Mouse (Mus musculus) intestine, embryonic 16.5 days (tissue): ENCODE measurements around the gene Traf3ip1. TPM values are rescaled to one million over a fixed set of nuclear protein-coding genes. Genes with fewer than 3 reads are reported as not detected.

Experiments used
- ATAC-seq: fragments of 200-750 bp; cut with Nextera tagmentation; 2 replicates; pipeline ENCODE4 v1.8.0; 2017; ENCODE audit warnings: moderate TSS enrichment, moderate library complexity
- H3K27ac ChIP-seq: fragments of 300-500 bp; sonication (generic); 2 replicates; pipeline ENCODE4 v1.5.1; 2014; ENCODE audit warnings: mild to moderate bottlenecking, low read length
- H3K27me3 ChIP-seq: fragments of 300-500 bp; sonication (generic); replicated peaks from 2 replicates; pipeline ENCODE4 v1.6.1; 2014; ENCODE audit warnings: low read length, control low read depth, mixed read lengths; ENCODE audit not compliant: control insufficient read depth, insufficient read depth
- H3K36me3 ChIP-seq: fragments of 300-500 bp; sonication (generic); 2 replicates; pipeline ENCODE4 v1.6.1; 2014; ENCODE audit warnings: low read length, control low read depth; ENCODE audit not compliant: control insufficient read depth, insufficient read depth
- H3K4me1 ChIP-seq: fragments of 300-500 bp; sonication (generic); 2 replicates; pipeline ENCODE4 v1.6.1; 2014; ENCODE audit warnings: low read length, control low read depth, mixed read lengths; ENCODE audit not compliant: control insufficient read depth, insufficient read depth
- H3K4me2 ChIP-seq: fragments of 300-500 bp; sonication (generic); 2 replicates; pipeline ENCODE4 v1.6.1; 2014; ENCODE audit warnings: low read depth, low read length, control low read depth
- H3K4me3 ChIP-seq: fragments of 300-500 bp; sonication (generic); 2 replicates; pipeline ENCODE4 v1.5.1; 2014; ENCODE audit warnings: mild to moderate bottlenecking, low read length
- H3K9ac ChIP-seq: fragments of 300-500 bp; sonication (generic); 2 replicates; pipeline ENCODE4 v1.6.1; 2014; ENCODE audit warnings: low read depth, low read length
- H3K9me3 ChIP-seq: fragments of 300-500 bp; sonication (generic); 2 replicates; pipeline ENCODE4 v1.6.1; 2016; ENCODE audit warnings: low read length, control low read depth; ENCODE audit not compliant: control insufficient read depth
- WGBS: fragments of 180-500 bp; shearing (Covaris S2); extraction: QIAGEN DNeasy Blood & Tissue Kit; methylation state at CpG from one replicate; pipeline ENCODE4 v1.1.7; 2014; 5-methylcytosine and 5-hydroxymethylcytosine counted together
- polyA plus RNA-seq: library from polyadenylated mRNA; unstranded; fragments of >200 nt; fragmentation: Nextera tagmentation; extraction: Ambion mirVana; gene quantifications from 2 replicates; pipeline ENCODE4 v1.2.1, GENCODE M21; 2015

Traf3ip1 gene
- polyA plus RNA-seq, 1 experiment from 2014 or later: 6.7 TPM

DNA sequence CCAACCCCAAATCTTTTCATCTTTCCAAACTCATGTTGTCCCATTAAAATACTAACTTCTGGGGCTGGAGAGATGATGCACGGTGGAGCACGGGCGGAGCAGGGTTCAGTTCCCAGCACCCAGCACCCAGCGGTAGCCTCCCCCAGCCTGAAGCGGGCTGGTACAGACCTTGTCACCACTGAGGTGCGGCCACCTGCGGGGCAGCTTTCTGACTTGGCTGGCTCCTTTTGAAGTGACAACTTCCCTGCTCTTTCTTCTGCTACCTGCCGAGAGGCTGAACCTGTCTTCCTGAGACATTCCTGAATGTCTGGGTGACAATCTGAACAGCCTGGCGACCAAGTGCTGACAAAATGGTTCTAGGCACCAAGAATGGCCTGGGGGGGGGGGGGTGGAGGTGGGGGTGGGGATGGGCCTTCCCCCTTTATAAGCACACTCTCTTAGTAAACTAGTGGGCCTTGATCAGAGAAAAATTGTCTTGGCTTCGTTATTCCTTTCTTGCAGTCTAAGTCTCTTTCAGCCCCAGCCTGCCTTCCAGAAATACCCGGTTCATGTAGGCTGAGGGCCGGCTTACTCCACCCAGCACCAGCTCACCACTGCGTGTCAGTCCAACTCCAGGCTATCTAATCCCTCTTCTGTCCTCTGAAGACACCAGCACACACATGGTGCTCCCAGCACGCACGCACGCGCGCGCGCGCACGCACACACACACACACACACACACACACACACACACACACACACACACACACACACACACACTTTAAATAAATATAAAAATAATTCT, 43.5 kb downstream of the Traf3ip1 start:
- H3K9me3 ChIP-seq: no peaks in the 10 kb centered on the region
- no peak for ATAC-seq
- H3K27ac ChIP-seq: no peak overlapping the region
- no peak overlapping the region for H3K9ac ChIP-seq
- peaks cover 6% of the 10 kb centered on the region; the same call in 1 of the 2 replicates for H3K27me3 ChIP-seq
- peaks cover 12% of the 10 kb centered on the region for H3K4me1 ChIP-seq
- WGBS: 43% methylated on average over 21 of the region's 22 CpGs
- no peaks in the 10 kb centered on the region for H3K36me3 ChIP-seq
- H3K4me3 ChIP-seq: no peak overlapping the region
- no peak overlapping the region for H3K4me2 ChIP-seq

DNA sequence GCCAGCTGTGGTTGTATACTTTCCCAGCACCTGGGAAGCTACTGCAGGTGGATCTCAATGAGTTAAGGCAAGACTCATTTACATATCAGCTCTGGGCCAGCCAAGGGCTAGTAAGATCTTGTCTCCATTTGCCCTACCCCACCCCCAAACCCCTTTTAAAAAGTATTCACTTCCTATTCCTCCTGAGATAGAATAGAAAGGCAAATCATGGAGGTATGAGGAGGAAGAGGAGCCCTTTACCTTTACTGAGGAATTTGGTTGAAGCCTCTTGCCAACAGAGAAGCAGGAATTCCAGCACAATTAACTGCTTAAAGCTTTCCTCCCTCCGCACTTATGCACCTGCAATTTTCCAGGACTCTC, 44.1 kb downstream of the Traf3ip1 start:
- no peak for ATAC-seq
- Histone ChIP-seq H3K4me3 (no peak overlapping the region), H3K4me2 (no peak overlapping the region), H3K27ac (no peak overlapping the region), H3K9me3 (no peaks in the 10 kb centered on the region), H3K9ac (no peak overlapping the region), H3K27me3 (peaks cover 6% of the 10 kb centered on the region; the same call in 1 of the 2 replicates), H3K36me3 (no peaks in the 10 kb centered on the region), H3K4me1 (peaks cover 12% of the 10 kb centered on the region)
- WGBS: 70% methylated on average over 1 of the region's 1 CpGs

DNA sequence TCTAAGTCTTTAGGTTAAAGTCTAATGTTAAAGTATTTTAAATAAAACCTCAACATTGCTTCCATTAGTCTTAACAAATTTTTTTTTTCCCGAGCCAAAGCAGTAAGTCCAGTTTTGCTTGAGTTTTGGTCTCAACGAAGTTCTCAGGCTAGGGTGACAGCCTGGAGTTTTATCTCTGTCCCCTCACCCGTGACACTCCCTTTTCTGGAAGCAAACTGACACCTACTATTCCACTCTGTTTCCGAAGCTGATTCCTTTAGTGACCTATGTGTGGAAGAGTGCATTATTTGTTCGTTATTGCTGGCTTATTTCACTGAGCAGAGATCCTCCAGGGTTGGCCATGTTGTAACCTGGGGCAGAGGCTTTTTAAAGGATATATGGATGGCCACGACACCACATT, 44.8 kb downstream of the Traf3ip1 start:
- whole genome bisulfite sequencing: 29% methylated on average over 6 of the region's 6 CpGs
- H3K36me3 ChIP-seq: no peaks in the 10 kb centered on the region
- no peak overlapping the region for H3K27ac ChIP-seq
- ATAC-seq: no peak
- H3K27me3 ChIP-seq: peaks cover 6% of the 10 kb centered on the region; the same call in 1 of the 2 replicates
- H3K4me1 ChIP-seq: peaks cover 12% of the 10 kb centered on the region
- peak overlapping the region; percentile 96; the same call in 1 of the 2 replicates for H3K4me2 ChIP-seq
- H3K9me3 ChIP-seq: no peaks in the 10 kb centered on the region
- 0 out of 2 replicates have a peak overlapping the region, but pooled peaks have one; percentile 81 for H3K9ac ChIP-seq
- H3K4me3 ChIP-seq: peak overlapping the region; percentile 93; the same call in 1 of the 2 replicates

DNA sequence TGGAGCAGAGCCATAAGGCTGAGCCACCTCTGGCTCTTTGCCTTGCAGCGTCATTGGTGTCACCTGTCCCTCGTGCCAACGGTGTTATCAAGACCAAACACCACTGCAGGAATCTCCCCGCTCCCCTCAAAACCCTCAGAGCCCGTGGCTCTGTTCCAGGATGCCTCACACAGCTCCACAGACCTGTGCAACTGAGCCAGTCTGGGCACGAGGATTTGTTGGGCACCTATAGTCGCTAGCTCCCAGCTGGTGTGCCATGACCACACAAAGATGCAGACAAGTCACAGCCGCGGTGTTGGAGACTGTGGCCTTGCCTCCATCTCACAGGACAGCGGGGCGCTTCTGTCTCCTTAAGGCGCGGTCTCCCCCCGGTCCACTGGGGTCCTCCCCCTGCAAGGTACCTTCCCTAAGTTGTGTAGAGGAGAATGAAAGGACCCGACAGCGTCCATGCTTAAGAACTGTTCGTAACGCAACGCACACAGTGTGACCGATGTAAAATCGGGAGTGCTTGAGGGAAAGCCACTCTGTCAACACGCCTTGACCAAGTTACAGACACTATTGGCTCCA, 45.3 kb downstream of the Traf3ip1 start:
- H3K27ac ChIP-seq: 0 out of 2 replicates have a peak overlapping the region, but pooled peaks have one; percentile 33
- peak overlapping the region; percentile 81 for H3K9ac ChIP-seq
- peak overlapping the region; percentile 96 for H3K4me2 ChIP-seq
- H3K27me3 ChIP-seq: peaks cover 6% of the 10 kb centered on the region; the same call in 1 of the 2 replicates
- ATAC-seq: peak; percentile 41
- no peaks in the 10 kb centered on the region for H3K9me3 ChIP-seq
- 2% methylated on average over 22 of the region's 22 CpGs for WGBS
- H3K4me1 ChIP-seq: peaks cover 12% of the 10 kb centered on the region
- peak overlapping the region; percentile 93 for H3K4me3 ChIP-seq
- no peaks in the 10 kb centered on the region for H3K36me3 ChIP-seq

DNA sequence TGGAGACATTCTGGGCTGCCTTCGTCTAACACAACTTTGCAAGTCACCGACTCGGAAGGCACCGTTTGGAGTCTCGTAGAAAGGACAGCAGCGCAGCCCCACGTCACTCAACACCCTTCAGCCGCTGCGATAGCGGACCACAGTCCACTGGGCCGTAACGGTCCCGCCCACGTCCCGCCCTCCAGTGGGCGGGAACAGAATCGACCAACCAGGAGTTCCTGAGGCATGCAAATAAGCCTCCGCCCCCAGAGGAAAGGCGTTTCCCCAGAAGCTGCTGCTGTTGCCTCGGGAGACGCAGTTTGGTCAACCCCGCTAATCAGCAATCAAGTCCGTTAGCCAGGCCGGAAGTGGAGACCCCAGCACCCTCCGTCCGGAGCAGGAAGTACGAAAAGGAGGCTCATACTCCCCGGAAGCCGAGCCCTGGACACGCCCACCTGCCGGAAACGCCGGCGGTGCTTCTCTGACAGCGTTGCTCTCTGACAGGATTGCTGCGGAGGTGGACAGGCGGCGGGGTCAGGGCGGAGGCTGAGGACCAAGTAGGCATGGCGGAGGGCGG, 45.9 kb downstream of the Traf3ip1 start, which contains the start of gene Asb1:
TSS of gene Asb1 (plus strand) at position 274 of the 556 bp plus-strand sequence.
- Histone ChIP-seq H3K9ac (peak within 1 kb of the TSS; percentile 81), H3K27ac (0 out of 2 replicates have a peak within 1 kb of the TSS, but pooled peaks have one; percentile 33), H3K27me3 (peaks cover 6% of the 10 kb centered on the region; the same call in 1 of the 2 replicates), H3K4me1 (peaks cover 12% of the 10 kb centered on the region), H3K4me2 (peak within 1 kb of the TSS; percentile 96), H3K4me3 (peak within 1 kb of the TSS; percentile 93), H3K9me3 (no peaks in the 10 kb centered on the region), H3K36me3 (no peaks in the 10 kb centered on the region)
- whole genome bisulfite sequencing: under 1% methylated on average over 41 of the region's 41 CpGs
- ATAC-seq: peak; percentile 98

DNA sequence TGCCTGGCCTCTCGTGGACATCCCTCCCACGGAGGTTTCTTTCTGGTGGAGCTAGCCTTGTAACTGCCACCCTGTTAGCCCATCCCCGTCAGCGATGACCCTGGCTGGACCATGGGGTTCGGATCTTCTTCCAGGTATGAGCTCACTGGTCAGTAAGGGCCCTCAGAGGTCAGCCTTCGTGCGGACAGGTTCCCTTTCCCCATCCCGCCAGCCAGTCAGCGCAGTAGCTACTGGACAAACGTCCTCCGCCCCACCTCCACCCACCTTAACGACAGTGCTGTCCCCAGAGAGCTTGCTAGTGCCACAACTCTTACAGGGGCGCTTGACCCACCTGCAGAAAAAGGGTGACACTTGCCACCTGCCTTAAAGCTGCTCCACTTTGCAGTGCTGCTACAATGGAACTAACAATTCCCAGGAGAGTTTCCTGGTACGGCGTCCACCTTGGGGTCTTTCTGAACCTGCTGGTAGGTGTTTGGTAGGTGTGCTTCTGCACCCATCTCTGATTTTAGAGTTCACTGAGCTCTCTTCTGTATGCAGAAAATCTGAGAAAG, 46.7 kb downstream of the Traf3ip1 start:
- 14% methylated on average over 15 of the region's 15 CpGs for WGBS
- Histone ChIP-seq H3K4me2 (peak overlapping the region; percentile 96), H3K36me3 (no peaks in the 10 kb centered on the region), H3K27ac (no peak overlapping the region), H3K9me3 (no peaks in the 10 kb centered on the region), H3K4me1 (peaks cover 12% of the 10 kb centered on the region), H3K27me3 (peaks cover 6% of the 10 kb centered on the region; the same call in 1 of the 2 replicates), H3K9ac (peak overlapping the region; percentile 81), H3K4me3 (peak overlapping the region; percentile 93)
- no peak for ATAC-seq

DNA sequence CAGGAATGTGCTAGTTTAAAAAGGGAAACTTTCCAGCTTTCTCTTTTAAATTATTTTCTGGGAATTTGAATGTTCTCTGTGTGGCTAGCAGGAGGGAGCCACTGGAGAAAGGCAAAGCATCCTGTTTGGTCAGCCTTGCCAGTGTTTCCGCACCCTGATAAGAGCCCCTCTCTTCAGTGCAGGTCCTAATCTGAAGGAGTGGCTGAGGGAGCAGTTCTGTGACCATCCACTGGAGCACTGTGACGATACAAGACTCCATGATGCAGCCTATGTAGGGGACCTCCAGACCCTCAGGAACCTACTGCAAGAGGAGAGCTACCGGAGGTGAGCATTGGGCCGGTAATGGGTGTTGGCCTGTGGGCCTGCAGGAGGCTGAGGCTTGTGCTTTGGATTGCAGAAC, 49.5 kb downstream of the Traf3ip1 start:
- H3K4me1 ChIP-seq: peaks cover 12% of the 10 kb centered on the region
- no peak overlapping the region for H3K4me2 ChIP-seq
- peaks cover 6% of the 10 kb centered on the region; the same call in 1 of the 2 replicates for H3K27me3 ChIP-seq
- 89% methylated on average over 4 of the region's 4 CpGs for WGBS
- H3K9ac ChIP-seq: no peak overlapping the region
- H3K36me3 ChIP-seq: no peaks in the 10 kb centered on the region
- H3K4me3 ChIP-seq: no peak overlapping the region
- H3K27ac ChIP-seq: no peak overlapping the region
- no peaks in the 10 kb centered on the region for H3K9me3 ChIP-seq
- ATAC-seq: no peak

DNA sequence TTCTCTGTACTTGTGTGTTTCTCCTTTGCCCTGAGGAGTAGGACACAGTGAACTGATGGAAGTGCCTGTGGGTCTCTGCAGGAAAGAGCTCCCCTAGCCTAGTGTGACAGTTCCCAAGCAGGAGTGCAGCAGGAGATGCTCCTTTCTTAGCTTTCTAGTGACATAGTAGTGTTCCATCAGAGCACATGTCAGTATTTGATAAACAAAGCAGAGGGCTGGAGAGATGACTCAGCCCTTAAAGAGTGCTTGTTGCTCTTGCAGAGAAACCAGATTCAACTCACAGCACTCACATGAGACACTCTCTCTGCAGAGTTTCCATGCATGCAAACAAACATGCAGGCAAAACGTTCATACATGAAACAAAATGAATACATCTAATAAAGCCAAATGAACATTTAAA, 50.8 kb downstream of the Traf3ip1 start:
- WGBS: 69% methylated on average over 1 of the region's 1 CpGs
- H3K4me1 ChIP-seq: peaks cover 6% of the 10 kb centered on the region
- no peak overlapping the region for H3K4me3 ChIP-seq
- H3K36me3 ChIP-seq: no peaks in the 10 kb centered on the region
- no peak overlapping the region for H3K4me2 ChIP-seq
- H3K9ac ChIP-seq: no peak overlapping the region
- no peak overlapping the region for H3K27ac ChIP-seq
- no peak for ATAC-seq
- no peaks in the 10 kb centered on the region for H3K27me3 ChIP-seq
- no peaks in the 10 kb centered on the region for H3K9me3 ChIP-seq

DNA sequence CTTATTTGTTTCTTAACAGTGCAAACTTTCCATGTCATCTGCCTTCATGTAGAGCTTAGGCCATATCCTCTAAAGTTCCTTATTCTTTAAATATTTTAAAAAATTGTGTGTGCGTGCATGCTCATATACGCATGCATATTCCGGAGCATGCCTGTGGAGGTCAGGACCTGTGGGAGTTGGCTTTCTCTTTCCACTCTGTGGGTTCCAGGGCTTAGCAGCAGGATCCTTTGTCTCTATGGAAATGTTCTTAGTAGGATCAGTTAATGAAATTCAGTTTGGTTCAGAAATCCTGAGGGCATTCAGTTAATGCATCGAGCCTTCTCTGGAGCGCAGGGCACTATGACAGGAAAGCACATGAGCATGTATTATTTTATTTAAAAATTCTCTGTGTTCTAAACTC, 53.1 kb downstream of the Traf3ip1 start:
- Histone ChIP-seq H3K27me3 (no peaks in the 10 kb centered on the region), H3K9me3 (no peaks in the 10 kb centered on the region), H3K27ac (no peak overlapping the region), H3K4me3 (no peak overlapping the region), H3K4me2 (no peak overlapping the region), H3K4me1 (no peaks in the 10 kb centered on the region), H3K9ac (no peak overlapping the region), H3K36me3 (no peaks in the 10 kb centered on the region)
- no peak for ATAC-seq
- WGBS: 84% methylated on average over 5 of the region's 5 CpGs
